ENCODE assay signal across 2 mouse cellular contexts in genomic region chr11:20221671-20222070, GRCm38 (mm10). TPM values are rescaled to one million over a fixed set of nuclear protein-coding genes. Genes with fewer than 3 reads are reported as not detected.
DNase-seq lines count a peak whose midpoint lies in the region; TF ChIP-seq lines count a peak whose summit lies in the region.
"Not testable (repeated sequence)": the region's sequence is repeated elsewhere in the genome, so short reads cannot be mapped to it uniquely, and the experiment has no call there.

No protein-coding gene starts in this region.

- TF ChIP-seq RAD21 in MEL (IDR thresholded peaks at IDR 0.05; ENCODE audit: low read depth, low read length), result not testable (repeated sequence)

- not testable (repeated sequence) for H3K27me3 ChIP-seq in MEL (ENCODE audit: control insufficient read depth in 1 of 2, insufficient read depth in 2 of 2, low read length in 2 of 2)

- H3K9me3 ChIP-seq in ES-E14 (ENCODE audit: control insufficient read depth, insufficient read depth, low read depth, low read length); MEL (replicated peaks; ENCODE audit: insufficient read depth, low read length): not testable (repeated sequence)

- not testable (repeated sequence) for TF ChIP-seq POLR2A in MEL (IDR thresholded peaks at IDR 0.05; ENCODE audit: control insufficient read depth in 1 of 2, insufficient read depth in 1 of 2, low read depth in 1 of 2, low read length in 2 of 2, poor library complexity in 1 of 2)

- H3K27ac ChIP-seq in ES-E14 (ENCODE audit: insufficient read depth, low read depth, low read length, poor library complexity, severe bottlenecking); MEL (ENCODE audit: control insufficient read depth, low read depth, low read length): not testable (repeated sequence)

- H3K4me1 ChIP-seq in ES-E14 (ENCODE audit: control insufficient read depth in 2 of 2, insufficient read depth in 2 of 2, low read length in 2 of 2, poor library complexity in 1 of 2); MEL (ENCODE audit: control insufficient read depth in 1 of 2, insufficient read depth in 2 of 2, low read length in 2 of 2): not testable (repeated sequence)

- H3K79me2 ChIP-seq in MEL (ENCODE audit: control insufficient read depth, insufficient read depth, low read length, poor library complexity), result peaks cover 18% of the 10 kb centered on the region

- H3K9ac ChIP-seq in ES-E14 (ENCODE audit: insufficient read depth, low read depth, low read length, poor library complexity, severe bottlenecking); MEL (ENCODE audit: control insufficient read depth, low read depth, low read length, poor library complexity, severe bottlenecking): not testable (repeated sequence)

- in situ Hi-C loops in ES-E14 (cut with MboI; ENCODE audit: low sequenced_read_pairs in 2 of 2, unreplicated experiment in 2 of 2), result not testable (repeated sequence)

- not testable (repeated sequence) for TF ChIP-seq EP300 in MEL (IDR thresholded peaks at IDR 0.05; ENCODE audit: low read depth in 1 of 2, low read length in 2 of 2)

- not testable (repeated sequence) for TF ChIP-seq CTCF in MEL (IDR thresholded peaks at IDR 0.05 in 2 of 3, conservative IDR thresholded peaks at IDR 0.05 in 1 of 3; ENCODE audit: control insufficient read depth in 1 of 3, insufficient read depth in 1 of 3, low read depth in 2 of 3, low read length in 3 of 3, poor library complexity in 1 of 3, severe bottlenecking in 1 of 3)

- H3K36me3 ChIP-seq in ES-E14 (ENCODE audit: control insufficient read depth, insufficient read depth, low read length, poor library complexity, severe bottlenecking) (peaks cover 18% of the 10 kb centered on the region), MEL (ENCODE audit: control insufficient read depth in 1 of 2, insufficient read depth in 2 of 2, low read length in 2 of 2) (peaks cover 10 to 69% of the 10 kb centered on the region in 2 experiments)

- not testable (repeated sequence) for H3K4me3 ChIP-seq in ES-E14 (ENCODE audit: insufficient read depth in 1 of 2, low read depth in 1 of 2, low read length in 2 of 2, poor library complexity in 1 of 2, severe bottlenecking in 1 of 2); MEL (ENCODE audit: control insufficient read depth in 1 of 2, insufficient read depth in 1 of 2, low read depth in 2 of 2, low read length in 2 of 2)

- DNase-seq in ES-E14 (ENCODE audit: low read depth, low spot score); MEL (ENCODE audit: low read depth, low spot score): not testable (repeated sequence)

TF ChIP-seq in ES-E14, 5 proteins besides CTCF, POLR2A, EP300 and RAD21:
- TF ChIP-seq ZNF384 (IDR thresholded peaks at IDR 0.05; ENCODE audit: low read depth, low read length), result peak; percentile 89

TF ChIP-seq in MEL, 35 proteins besides CTCF, POLR2A, EP300 and RAD21:
- peak; percentile 67 for TF ChIP-seq ZNF384 (IDR thresholded peaks at IDR 0.05; ENCODE audit: low read depth, low read length)

RNA-seq across cellular contexts. Expression of gene Rab1a, which starts 20.4 kb away (rescaled TPM):
- total RNA-seq in ES-E14 (2012; rRNA removed) (77.9 and 122 TPM in 2 replicates), MEL (2012; rRNA removed) (79.5 and 83.9 TPM in 2 replicates)
- polyA plus RNA-seq in MEL (2012; ENCODE audit: insufficient read depth in 1 of 2, insufficient read length in 2 of 2, low read depth in 1 of 2, low replicate concordance in 2 of 2, missing spikeins in 1 of 2), result 100 to 1,000 TPM; 139 to 336 TPM

RNA-seq across cellular contexts. Expression of gene Cep68, which starts 27.6 kb away (rescaled TPM):
- 30.9 and 39.2 TPM in 2 replicates for total RNA-seq in ES-E14 (2012; rRNA removed)
- total RNA-seq in MEL (2012; rRNA removed), result 20.0 and 22.2 TPM in 2 replicates
- 10 to 100 TPM in 1 of 2 experiments, not detected in 1; 24.7 TPM for polyA plus RNA-seq in MEL (2012; ENCODE audit: insufficient read depth in 1 of 2, insufficient read length in 2 of 2, low read depth in 1 of 2, low replicate concordance in 2 of 2, missing spikeins in 1 of 2)
